Mouse (Mus musculus): ENCODE results near the gene Ap5b1.

GRCm38 (mm10) chr19:5561886-5562285 lies 5.9 kb upstream of the Ap5b1 start:
- TF ChIP-seq POU5F1 (IDR thresholded peaks at IDR 0.05; ENCODE audit: borderline replicate concordance, low read length) (no peak), CTCF (conservative IDR thresholded peaks at IDR 0.05; ENCODE audit: low read length) (no peak)
